Mouse (Mus musculus) kidney, adult 11 months (tissue): ENCODE measurements around the gene Clock.

Experiments used
- DNase-seq: peaks from one replicate; pipeline ENCODE4 v3.0.0; 2022

Gene Clock

GRCm38 (mm10) chr5:76274977-76275376, 29.6 kb downstream of the Clock start:
- no peak for DNase-seq

GRCm38 (mm10) chr5:76250948-76251347, 53.6 kb downstream of the Clock start:
- no peak for DNase-seq

- DNase-seq = no peak
These were observed 58.1 kb downstream of the Clock start for GRCm38 (mm10) chr5:76246539-76246938.

- no peak for DNase-seq
These were observed 59.2 kb downstream of the Clock start for GRCm38 (mm10) chr5:76245419-76245818.

DNA sequence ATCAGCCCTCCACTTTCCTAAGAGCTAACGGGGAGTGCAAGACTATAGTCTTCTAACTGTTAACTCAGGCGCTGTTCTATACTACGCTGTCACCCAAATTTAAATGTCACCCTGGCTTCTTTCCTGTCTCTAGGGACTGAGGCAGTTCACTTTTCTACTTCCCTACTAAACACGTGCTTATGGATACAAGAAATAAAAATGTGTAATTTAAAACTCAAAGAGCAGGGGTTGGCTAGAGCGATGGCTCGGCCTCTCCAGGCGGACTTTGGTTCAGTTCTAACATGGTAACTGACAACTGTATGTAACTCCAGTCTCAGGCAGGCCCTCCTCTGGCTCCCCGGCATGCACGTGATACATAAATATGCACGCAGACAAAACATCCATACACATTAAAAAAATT, 60.2 kb downstream of the Clock start:
- DNase-seq = no peak

- DNase-seq = no peak
These were observed 60.7 kb downstream of the Clock start for GRCm38 (mm10) chr5:76243929-76244328.

DNA sequence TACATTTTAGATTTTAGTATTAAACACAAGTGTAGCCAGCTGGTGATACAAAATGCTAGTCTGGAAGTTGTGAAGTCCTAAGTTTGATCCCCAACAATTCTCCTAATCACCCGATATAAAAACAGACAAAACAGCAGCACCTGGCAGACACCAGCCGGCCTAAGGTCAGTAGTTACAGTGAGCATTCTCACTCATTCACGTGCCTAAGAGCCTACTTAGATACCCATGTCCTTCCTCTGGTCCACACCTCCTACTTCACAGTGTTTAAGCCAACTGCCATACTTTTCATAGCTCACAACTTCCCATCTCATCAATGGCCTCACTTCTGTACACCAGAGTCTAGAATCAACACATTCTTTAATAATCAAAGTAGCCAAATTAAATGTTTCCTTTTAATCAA, 61.3 kb downstream of the Clock start:
- DNase-seq = no peak

DNA sequence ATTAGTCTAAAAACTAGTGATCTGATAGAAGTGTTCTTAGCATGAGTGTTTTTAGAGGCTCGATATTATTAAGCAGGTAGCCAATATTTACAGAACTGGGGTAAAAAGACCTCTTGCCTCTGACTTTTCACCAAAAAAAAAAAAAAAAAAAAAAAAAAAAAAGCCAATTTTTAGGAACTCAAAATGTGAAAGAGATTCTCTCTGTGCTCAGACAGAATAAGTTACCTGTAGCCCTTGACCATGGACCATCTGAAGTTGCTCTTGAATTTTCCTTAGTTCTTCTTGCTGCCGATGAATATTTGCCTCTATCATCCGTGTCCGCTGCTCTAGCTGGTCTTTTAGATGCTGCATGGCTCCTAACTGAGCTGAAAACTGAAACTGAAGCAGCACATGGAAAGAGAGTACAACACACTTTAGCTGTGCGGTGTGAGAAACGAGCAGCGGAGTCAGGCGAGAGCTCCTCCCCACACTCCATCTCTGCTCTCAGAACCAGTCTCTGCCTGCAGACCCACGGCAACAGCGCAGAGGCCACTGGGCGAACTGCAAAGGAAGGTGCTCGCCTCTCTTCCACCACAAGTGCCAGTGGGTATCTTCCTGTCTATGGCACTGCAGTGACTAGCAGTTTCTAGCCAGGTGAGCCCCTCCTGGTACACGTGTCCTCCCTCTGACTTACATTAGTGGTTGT, 73.3 kb downstream of the Clock start:
- no peak for DNase-seq

DNA sequence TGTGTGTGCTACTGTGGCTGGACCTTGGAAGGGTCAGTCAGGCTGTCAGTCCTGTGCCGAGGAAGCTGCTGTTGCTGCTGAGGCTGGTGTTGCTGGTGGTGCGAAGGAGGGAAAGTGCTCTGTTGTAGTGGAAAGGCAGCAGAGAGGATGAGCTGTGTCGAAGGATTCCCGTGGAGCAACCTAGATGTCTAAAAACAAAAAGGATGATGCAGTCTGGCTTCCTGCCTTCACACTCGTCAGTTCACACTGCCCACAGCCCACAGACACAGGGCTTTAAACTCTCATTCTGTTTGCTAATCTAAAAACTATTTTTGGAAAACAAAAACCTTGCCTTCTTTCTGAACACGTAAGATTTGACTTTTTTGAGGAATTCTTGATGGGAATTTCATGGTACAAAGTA, 87.9 kb downstream of the Clock start:
- DNase-seq = no peak

DNA sequence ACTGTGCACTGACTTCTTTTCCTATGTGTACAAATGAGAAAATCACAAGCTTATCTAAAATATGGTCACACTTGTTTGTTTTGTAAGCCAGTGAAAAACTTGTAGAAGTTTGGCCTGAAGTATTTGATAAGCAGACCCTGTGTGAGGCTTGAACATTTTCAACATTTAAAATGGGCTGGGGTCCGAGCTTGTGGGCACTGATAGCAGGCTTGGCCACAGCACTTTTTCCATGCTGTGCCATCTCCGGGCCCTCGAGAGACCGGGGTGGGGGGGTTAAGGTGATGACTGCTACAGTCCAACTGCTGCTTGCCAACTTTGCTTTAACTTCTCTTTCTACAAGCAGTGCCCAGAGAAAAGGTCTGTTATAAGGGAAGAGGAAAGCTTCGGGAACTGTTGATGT, 96.5 kb downstream of the Clock start:
- no peak for DNase-seq

DNA sequence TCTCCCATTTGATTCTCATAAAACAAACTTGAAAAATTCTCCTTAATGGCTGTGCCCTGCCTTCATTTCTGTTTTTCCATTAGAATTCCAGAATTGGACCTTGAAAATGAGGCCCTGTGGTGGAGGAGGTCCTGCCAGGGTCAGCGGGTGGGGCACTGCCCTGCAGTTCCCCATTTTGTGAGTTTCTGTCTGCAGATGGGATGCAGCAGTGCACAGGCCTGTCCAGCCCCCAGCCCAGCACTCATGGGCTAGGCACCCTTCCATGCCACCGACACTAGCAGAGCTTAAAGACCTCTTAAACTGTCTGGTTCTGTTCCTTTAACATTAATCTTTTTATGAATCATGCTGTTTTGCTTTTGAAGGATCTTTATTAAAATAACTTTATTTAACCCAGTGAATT, 98.7 kb downstream of the Clock start:
- DNase-seq = no peak

DNA sequence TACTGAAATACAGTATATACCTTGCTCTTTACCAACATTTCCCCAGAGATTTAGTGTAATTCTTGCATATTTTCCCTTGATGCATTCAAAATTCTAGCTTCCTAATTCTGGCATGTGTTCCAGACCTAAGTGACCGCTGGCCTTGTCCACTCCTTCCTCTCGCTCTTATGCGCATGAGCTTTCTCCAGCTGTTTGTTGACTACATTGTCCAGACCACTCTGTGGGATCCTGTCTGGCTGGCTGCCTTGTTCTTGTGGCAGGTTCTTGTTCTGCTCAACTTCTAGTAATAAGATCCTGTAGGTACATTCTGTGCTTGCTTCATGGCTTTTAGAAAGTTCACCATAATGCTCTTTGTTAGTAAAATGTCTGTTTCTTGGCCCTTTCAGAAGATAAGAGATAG, 101.4 kb downstream of the Clock start:
- no peak for DNase-seq

DNA sequence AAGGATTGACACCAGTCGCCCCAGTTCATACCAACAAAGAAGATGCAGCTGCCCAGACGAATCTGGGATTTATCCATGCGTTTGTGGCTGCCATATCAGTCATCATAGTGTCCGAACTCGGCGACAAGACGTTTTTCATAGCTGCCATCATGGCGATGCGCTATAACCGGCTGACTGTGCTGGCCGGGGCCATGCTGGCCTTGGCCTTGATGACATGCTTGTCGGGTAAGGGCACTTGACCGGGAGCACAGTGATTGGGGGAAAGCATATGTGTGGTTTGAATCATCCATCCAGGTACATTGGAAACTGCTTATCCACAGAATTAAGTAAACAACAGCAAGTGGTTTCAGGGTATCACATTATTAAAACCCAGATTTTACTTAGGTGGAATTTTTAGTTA, 105.2 kb downstream of the Clock start:
- no peak for DNase-seq

DNA sequence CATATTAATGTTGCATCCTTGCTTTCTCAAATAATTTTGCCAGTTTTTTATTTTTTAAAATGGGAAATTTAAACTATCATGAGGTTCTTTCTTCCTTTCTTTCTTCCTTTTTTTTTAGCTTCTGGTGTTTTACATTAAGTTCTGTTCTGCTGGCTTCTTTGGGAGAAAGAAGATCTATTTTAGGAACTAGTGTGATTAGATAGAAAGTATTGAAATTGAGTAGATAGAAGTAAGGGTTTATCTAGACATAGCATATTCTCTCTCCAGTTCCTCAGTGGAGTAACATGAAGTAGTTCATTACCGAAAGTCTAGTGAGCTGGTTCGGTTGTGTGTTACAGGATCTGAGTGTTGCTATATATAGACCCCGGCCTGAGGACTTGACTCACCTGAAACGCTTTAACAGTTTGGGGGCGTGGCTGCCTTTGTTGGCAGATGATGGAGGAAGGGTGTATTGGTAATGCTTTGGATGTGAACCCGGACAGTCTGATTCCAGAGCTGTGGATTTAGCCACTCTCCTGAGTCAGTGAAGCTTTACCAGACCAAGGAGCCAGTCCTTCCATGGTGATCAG, 110.1 kb downstream of the Clock start:
- no peak for DNase-seq

DNA sequence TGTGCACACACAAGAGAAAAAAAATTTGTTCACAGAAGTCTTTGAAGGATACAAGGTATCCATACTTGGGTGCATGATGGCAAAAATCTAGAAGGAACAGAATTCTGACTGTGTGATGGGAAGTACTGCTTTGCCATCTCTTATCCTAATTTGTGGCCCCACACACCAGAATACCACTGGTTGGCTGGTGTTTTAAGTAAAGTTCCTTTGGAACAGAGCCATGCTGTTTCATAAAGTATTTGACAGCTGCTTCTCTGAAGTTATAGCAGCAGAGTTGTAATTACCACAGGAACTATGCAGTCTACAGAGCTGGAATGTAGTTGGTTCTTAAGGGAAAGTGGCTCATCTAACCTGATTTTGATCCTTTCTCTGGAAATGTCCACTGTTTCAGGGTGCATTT, 111.5 kb downstream of the Clock start:
- DNase-seq = no peak

- no peak for DNase-seq
These were observed 114.0 kb downstream of the Clock start for GRCm38 (mm10) chr5:76190609-76191008.

DNA sequence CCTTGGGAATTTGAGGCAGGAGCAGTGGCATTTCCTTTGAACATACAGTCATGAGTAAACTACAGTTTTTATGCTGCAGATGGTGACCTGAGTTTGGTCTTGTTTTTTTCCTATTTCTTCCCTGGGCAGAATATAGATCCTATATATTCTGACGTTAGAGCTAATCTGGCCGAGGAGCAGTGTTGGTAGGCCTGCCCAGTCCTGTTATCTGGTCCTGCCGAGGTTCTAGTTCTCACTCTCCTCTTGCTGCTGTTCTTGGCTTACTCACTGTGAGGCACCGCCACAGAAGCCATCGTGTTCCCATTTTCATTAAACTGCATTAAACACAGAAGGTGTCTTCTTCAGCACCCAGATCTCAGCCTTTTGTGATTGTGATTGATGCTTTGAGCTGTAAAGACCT, 116.7 kb downstream of the Clock start:
- DNase-seq = no peak

DNA sequence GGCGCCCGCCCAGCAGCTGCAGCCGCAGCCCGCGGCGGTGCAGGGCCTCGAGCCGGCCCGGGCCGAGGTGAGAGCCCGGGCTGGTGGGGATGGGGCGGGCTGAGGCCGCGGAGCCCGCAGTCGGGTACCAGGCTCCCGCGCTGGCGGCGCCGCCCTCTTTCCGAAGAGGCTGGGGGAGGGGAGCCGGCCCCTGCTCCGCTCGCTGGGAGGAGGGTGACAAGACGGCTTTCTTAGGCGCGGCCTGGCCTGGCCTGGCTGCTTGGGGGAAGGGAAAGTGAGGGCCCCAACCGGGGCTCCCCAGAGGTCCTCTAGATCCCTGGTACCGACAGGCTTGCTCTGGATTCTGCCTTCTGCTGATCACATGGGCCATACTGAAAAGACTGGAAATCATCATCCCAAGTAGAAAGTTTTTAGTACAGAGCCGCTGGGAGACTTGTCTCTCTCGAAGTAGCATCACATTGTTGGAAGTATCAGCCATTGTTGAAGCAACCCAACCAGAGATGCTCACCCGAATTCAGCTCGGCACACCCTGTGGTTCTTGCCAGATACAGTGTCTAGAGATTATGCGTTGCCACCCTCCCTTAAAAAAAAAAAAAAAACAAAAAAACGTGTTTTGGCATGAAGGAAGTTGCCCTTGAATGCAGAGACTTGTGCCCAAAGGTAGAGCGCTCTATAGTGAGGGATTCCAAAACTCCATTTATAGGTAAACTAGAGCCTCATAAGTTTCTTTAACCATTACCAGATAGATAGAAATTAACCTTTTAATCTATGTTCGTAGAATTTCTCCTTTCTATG, 120.1 kb downstream of the Clock start:
- peak; percentile 59 for DNase-seq

GRCm38 (mm10) chr5:76183750-76184261, 120.8 kb downstream of the Clock start, which contains the start of gene Tmem165:
Tmem165 (plus strand) TSS chr5:76183880.
- DNase-seq = peak; percentile 93

- DNase-seq = no peak
These were observed 121.4 kb downstream of the Clock start for GRCm38 (mm10) chr5:76183043-76183749.

DNA sequence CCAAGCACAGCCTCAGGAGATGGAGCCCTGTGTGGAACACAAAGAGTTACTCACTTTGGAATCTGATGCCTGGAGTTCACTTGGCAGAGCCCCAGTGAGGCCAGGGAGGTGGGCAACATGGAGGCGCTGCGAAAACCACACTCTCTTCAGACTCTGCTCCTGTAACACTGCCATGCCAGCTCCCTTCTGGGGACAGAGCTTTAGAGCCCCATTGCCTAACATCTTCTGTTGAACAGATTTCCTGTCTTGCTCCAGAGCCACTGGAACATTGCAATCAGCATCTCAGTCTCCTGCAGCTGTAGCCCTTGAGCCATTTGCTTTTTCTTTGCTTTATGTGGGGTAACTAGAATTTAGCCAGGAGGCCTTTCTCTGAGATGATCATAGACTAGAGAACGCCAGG, 122.3 kb downstream of the Clock start:
- DNase-seq = no peak

- DNase-seq = no peak
These were observed 124.8 kb downstream of the Clock start for GRCm38 (mm10) chr5:76179791-76180190.

GRCm38 (mm10) chr5:76179171-76179570, 125.4 kb downstream of the Clock start:
- DNase-seq = no peak
